Comparison of ENCODE assay signal across 25 mouse cellular contexts in the genomic region with DNA sequence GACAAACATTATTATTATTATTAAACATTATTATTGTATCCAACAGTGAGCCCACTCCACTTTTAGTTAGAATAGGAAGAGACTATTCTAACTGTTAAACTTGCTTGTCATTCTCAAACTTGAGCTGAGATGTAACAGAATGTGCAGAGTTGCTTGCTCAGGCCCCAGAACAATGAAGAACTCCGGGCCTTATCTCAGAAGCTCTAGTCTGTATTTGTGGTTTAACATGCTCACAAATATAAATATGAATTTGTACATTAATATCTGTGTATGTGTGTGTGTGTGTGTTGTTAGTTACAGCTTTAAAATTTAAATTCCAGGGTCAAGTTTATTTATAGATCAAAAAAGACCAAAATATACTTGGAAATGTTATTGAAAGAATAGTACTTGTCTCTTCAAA.
"Had no signal": no experiment of that assay in that cellular context is flagged by ENCODE, and none has a peak within 500 bp of the region (broad histone marks: within the 10 kb centered on the region; RNA-seq: fewer than 3 reads in every experiment).

No protein-coding gene starts in this region.

- H3K36me3 ChIP-seq: embryonic facial prominence, embryonic 10.5 days; embryonic facial prominence, embryonic 12.5 days; embryonic facial prominence, embryonic 13.5 days; embryonic facial prominence, embryonic 15.5 days; forebrain, embryonic 10.5 days; forebrain, embryonic 12.5 days; forebrain, embryonic 15.5 days had no signal

- H3K4me1 ChIP-seq: forebrain, embryonic 12.5 days; forebrain, embryonic 13.5 days had no signal

- DNase-seq: cerebellum, adult 9-10 months; cerebellum, adult 9-11 months; cerebellum, postnatal 10 days; cerebellum, postnatal 14 days; cerebellum, postnatal 25 days; cerebellum, postnatal 36 days; embryo, embryonic 11 days; forebrain, postnatal 0 days; gastrocnemius, adult 2 months; gastrocnemius, postnatal 10 days; gastrocnemius, postnatal 14 days; gastrocnemius, postnatal 25 days; gastrocnemius, postnatal 36 days; heart, adult 11 months; heart, adult 18-20 months; heart, adult 2 months had no signal

- H3K4me3 ChIP-seq: embryonic facial prominence, embryonic 10.5 days; embryonic facial prominence, embryonic 12.5 days; embryonic facial prominence, embryonic 13.5 days; embryonic facial prominence, embryonic 15.5 days; erythroblast, embryonic 14.5 days; forebrain, embryonic 10.5 days; forebrain, embryonic 12.5 days; forebrain, embryonic 13.5 days; forebrain, embryonic 15.5 days; gastrocnemius, adult 2 months; heart, adult 2 months had no signal

- H3K9me3 ChIP-seq: embryonic facial prominence, embryonic 10.5 days; embryonic facial prominence, embryonic 12.5 days; embryonic facial prominence, embryonic 13.5 days; embryonic facial prominence, embryonic 15.5 days; forebrain, embryonic 10.5 days; forebrain, embryonic 12.5 days; forebrain, embryonic 13.5 days; forebrain, embryonic 15.5 days had no signal

- H3K27me3 ChIP-seq: embryonic facial prominence, embryonic 12.5 days; embryonic facial prominence, embryonic 13.5 days; embryonic facial prominence, embryonic 15.5 days; forebrain, embryonic 12.5 days; forebrain, embryonic 13.5 days; forebrain, embryonic 15.5 days had no signal

- H3K9ac ChIP-seq: embryonic facial prominence, embryonic 12.5 days; embryonic facial prominence, embryonic 13.5 days; embryonic facial prominence, embryonic 15.5 days; forebrain, embryonic 12.5 days; forebrain, embryonic 13.5 days; forebrain, embryonic 15.5 days; forebrain, postnatal 0 days had no signal

- H3K27ac ChIP-seq: embryonic facial prominence, embryonic 15.5 days; forebrain, embryonic 10.5 days; forebrain, embryonic 12.5 days; forebrain, embryonic 13.5 days; forebrain, embryonic 15.5 days; gastrocnemius, adult 2 months; heart, adult 2 months had no signal
